Comparison of ENCODE assay signal across 32 mouse cellular contexts in genomic region chr10:3787006-3787405, GRCm38 (mm10). TPM values are rescaled to one million over a fixed set of nuclear protein-coding genes. Genes with fewer than 3 reads are reported as not detected.
"Had no signal": no experiment of that assay in that cellular context is flagged by ENCODE, and none has a peak within 500 bp of the region (broad histone marks: within the 10 kb centered on the region; RNA-seq: fewer than 3 reads in every experiment).

No protein-coding gene starts in this region.

- DNase-seq: left cerebral cortex, postnatal 4 days; liver; liver, embryonic 13.5 days; liver, postnatal 0 days; lung, adult 18-20 months; lung, adult 2 months; lung, embryonic 14.5 days; lung, postnatal 10 days; lung, postnatal 14 days; lung, postnatal 36 days; lung, postnatal 4 days; midbrain, embryonic 14.5 days had no signal

- H3K4me1 ChIP-seq: liver, embryonic 12.5 days; liver, embryonic 13.5 days; liver, embryonic 15.5 days; lung, embryonic 15.5 days; megakaryocyte, embryonic 14.5 days; midbrain, embryonic 10.5 days; midbrain, embryonic 12.5 days; midbrain, embryonic 13.5 days; midbrain, embryonic 15.5 days had no signal

- H3K9ac ChIP-seq: limb, embryonic 12.5 days; limb, embryonic 13.5 days; limb, embryonic 15.5 days; liver, embryonic 12.5 days; liver, embryonic 13.5 days; liver, embryonic 14.5 days; liver, embryonic 15.5 days; liver, postnatal 0 days; lung, embryonic 14.5 days; lung, embryonic 15.5 days; midbrain, embryonic 12.5 days; midbrain, embryonic 13.5 days; midbrain, embryonic 15.5 days had no signal

- H3K27me3 ChIP-seq: limb, embryonic 12.5 days; limb, embryonic 13.5 days; limb, embryonic 15.5 days; liver, embryonic 12.5 days; liver, embryonic 13.5 days; liver, embryonic 15.5 days; lung, embryonic 15.5 days; megakaryocyte, embryonic 14.5 days; midbrain, embryonic 12.5 days; midbrain, embryonic 13.5 days; midbrain, embryonic 15.5 days had no signal

- H3K36me3 ChIP-seq: limb, embryonic 10.5 days; limb, embryonic 12.5 days; limb, embryonic 13.5 days; limb, embryonic 15.5 days; liver, embryonic 12.5 days; liver, embryonic 13.5 days; liver, embryonic 15.5 days; lung, embryonic 15.5 days; midbrain, embryonic 10.5 days; midbrain, embryonic 12.5 days; midbrain, embryonic 13.5 days; midbrain, embryonic 15.5 days had no signal

- ATAC-seq: liver, embryonic 12.5 days; liver, postnatal 0 days; lung, postnatal 0 days; midbrain, embryonic 13.5 days; midbrain, embryonic 15.5 days; midbrain, embryonic 16.5 days had no signal

- H3K27ac ChIP-seq: limb, embryonic 10.5 days; limb, embryonic 12.5 days; limb, embryonic 13.5 days; limb, embryonic 15.5 days; liver, embryonic 12.5 days; liver, embryonic 13.5 days; liver, embryonic 14.5 days; liver, embryonic 15.5 days; lung, embryonic 15.5 days; macrophage; midbrain, embryonic 10.5 days; midbrain, embryonic 12.5 days; midbrain, embryonic 13.5 days; midbrain, embryonic 15.5 days had no signal

- H3K9me3 ChIP-seq: limb, embryonic 10.5 days; limb, embryonic 12.5 days; limb, embryonic 13.5 days; limb, embryonic 15.5 days; liver, embryonic 12.5 days; liver, embryonic 13.5 days; liver, embryonic 15.5 days; lung, embryonic 15.5 days; midbrain, embryonic 10.5 days; midbrain, embryonic 12.5 days; midbrain, embryonic 13.5 days; midbrain, embryonic 15.5 days had no signal

- H3K4me2 ChIP-seq: limb, embryonic 12.5 days; limb, embryonic 13.5 days; limb, embryonic 15.5 days; liver, embryonic 11.5 days; liver, embryonic 12.5 days; liver, embryonic 13.5 days; liver, embryonic 15.5 days; lung, embryonic 14.5 days; lung, embryonic 15.5 days; midbrain, embryonic 11.5 days; midbrain, embryonic 12.5 days; midbrain, embryonic 13.5 days; midbrain, embryonic 15.5 days had no signal

- H3K4me3 ChIP-seq: limb, embryonic 10.5 days; limb, embryonic 12.5 days; limb, embryonic 13.5 days; limb, embryonic 15.5 days; liver, embryonic 12.5 days; liver, embryonic 13.5 days; liver, embryonic 15.5 days; lung, embryonic 15.5 days; megakaryocyte, embryonic 14.5 days; midbrain, embryonic 10.5 days; midbrain, embryonic 12.5 days; midbrain, embryonic 13.5 days; midbrain, embryonic 15.5 days; myocyte had no signal

RNA-seq across cellular contexts. Expression of gene Plekhg1, which starts 46.8 kb away (rescaled TPM):
- total RNA-seq: megakaryocyte-erythroid progenitor cell, adult 5-6 weeks had no signal
